Mouse (Mus musculus) liver, adult 2 months (tissue): ENCODE measurements around the gene Ctbp2.
"Not testable (repeated sequence)": the region's sequence is repeated elsewhere in the genome, so short reads cannot be mapped to it uniquely, and the experiment has no call there.

ENCODE experiments used
- CTCF ChIP-seq: fragments of 200-500 bp; IDR thresholded peaks from 2 replicates; pipeline ENCODE4 v1.5.1; 2011; ENCODE audit warnings: low read depth, low read length, control low read depth
- POLR2A ChIP-seq: fragments of 200-500 bp; IDR thresholded peaks from 2 replicates; pipeline ENCODE4 v1.6.1; 2011; ENCODE audit warnings: low read length, control low read depth; ENCODE audit not compliant: insufficient read depth; ENCODE audit errors: extremely low read depth

DNA sequence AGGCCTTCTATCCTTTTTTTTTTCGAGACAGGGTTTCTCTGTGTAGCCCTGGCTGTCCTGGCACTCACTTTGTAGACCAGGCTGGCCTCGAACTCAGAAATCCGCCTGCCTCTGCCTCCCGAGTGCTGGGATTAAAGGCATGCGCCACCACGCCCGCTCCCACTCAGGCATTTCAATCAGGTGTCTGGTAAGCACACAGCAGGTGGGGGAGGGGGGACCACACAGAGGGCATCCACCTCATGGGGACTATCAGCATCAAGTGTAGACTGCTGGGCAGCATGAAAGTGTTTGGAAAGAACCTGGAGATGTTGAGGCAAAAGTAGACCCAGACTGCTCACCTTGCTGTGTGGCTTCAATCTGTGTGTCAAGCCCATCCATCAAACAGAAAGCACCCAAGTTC, 28.5 kb downstream of the Ctbp2 start:
- TF ChIP-seq CTCF, POLR2A: not testable (repeated sequence)
